Mouse (Mus musculus) C2C12 (cell line): ENCODE data around the gene Prkce.

ENCODE experiments used
- CEBPB ChIP-seq: IDR thresholded peaks from one replicate; pipeline ENCODE4 v1.6.1; 2011; ENCODE audit warnings: low read depth, mild to moderate bottlenecking, control low read depth, moderate library complexity
- CTCF ChIP-seq: IDR thresholded peaks from one replicate; pipeline ENCODE4 v1.5.1; 2011; ENCODE audit not compliant: control insufficient read depth, insufficient read depth, insufficient read length
- FOSL1 ChIP-seq: IDR thresholded peaks from one replicate; pipeline ENCODE4 v1.8.0; 2011; ENCODE audit warnings: mild to moderate bottlenecking, low read length; ENCODE audit not compliant: poor library complexity, insufficient read depth, severe bottlenecking
- MAX ChIP-seq: IDR thresholded peaks from one replicate; pipeline ENCODE4 v1.6.1; 2011; ENCODE audit warnings: mild to moderate bottlenecking, control low read depth
- MYOD1 ChIP-seq: IDR thresholded peaks from one replicate; pipeline ENCODE4 v1.6.1; 2011; ENCODE audit warnings: low read depth; ENCODE audit not compliant: control insufficient read depth, insufficient read length
- MYOG ChIP-seq: IDR thresholded peaks from one replicate; pipeline ENCODE4 v1.6.1; 2011; ENCODE audit not compliant: control insufficient read depth, insufficient read length; ENCODE audit errors: extremely low read depth
- USF1 ChIP-seq: IDR thresholded peaks from one replicate; pipeline ENCODE4 v1.6.1; 2011; ENCODE audit warnings: low read depth, mild to moderate bottlenecking, control low read depth, moderate library complexity

DNA sequence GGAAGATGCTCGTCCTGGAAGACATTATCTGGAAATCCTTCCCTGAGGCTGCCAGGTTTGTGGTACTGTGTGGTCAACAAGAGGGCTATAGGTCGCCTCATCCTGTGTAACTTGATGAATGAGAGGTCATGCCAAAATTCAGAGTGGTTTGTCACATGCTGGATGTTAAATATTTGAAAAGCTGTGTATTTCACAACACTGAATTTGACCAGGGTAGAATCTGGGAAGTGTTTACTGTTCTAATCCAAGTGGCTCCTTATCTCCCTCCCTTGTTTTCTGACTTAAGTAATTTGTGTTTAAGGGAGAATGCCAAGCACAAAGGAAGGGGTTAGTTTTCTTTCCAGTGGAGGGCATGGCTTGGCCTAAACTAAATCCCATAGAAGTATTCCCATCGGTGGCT lies 355.8 kb downstream of the Prkce start:
- TF ChIP-seq CTCF (no peak), USF1 (no peak), MAX (no peak), FOSL1 (no peak), MYOG (no peak), MYOD1 (no peak), CEBPB (no peak)
